ENCODE assay signal across 8 mouse cellular contexts in genomic region chr14:31661671-31662554, GRCm38 (mm10). TPM values are rescaled to one million over a fixed set of nuclear protein-coding genes. Genes with fewer than 3 reads are reported as not detected.
A peak's percentile ranks its signal among the peaks of the same experiment; 100 is the strongest.
DNase-seq lines count a peak whose midpoint lies in the region; ATAC-seq and TF ChIP-seq lines count a peak whose summit lies in the region.

No protein-coding gene starts in this region.

- no peaks in the 10 kb centered on the region for H3K9me3 ChIP-seq in ES-Bruce4 (replicated peaks; ENCODE audit: control insufficient read depth, insufficient read depth, low read length, poor library complexity, severe bottlenecking)
- H3K9me3 ChIP-seq in liver, postnatal 0 days (ENCODE audit: low read length): no peaks in the 10 kb centered on the region
- H3K9me3 ChIP-seq in neural tube, embryonic 14.5 days (ENCODE audit: control insufficient read depth, low read length): no peaks in the 10 kb centered on the region

- peak overlapping the region; percentile 77 for H3K4me2 ChIP-seq in liver, postnatal 0 days (ENCODE audit: low read depth, low read length)
- H3K4me2 ChIP-seq in neural tube, embryonic 14.5 days (ENCODE audit: low read depth, low read length): peak overlapping the region; percentile 50

- H3K27ac ChIP-seq in ES-Bruce4 (ENCODE audit: insufficient read depth, low read length): no peak overlapping the region
- H3K27ac ChIP-seq in liver, postnatal 0 days (ENCODE audit: low read depth): peak overlapping the region; percentile 76
- peak overlapping the region; percentile 97 for H3K27ac ChIP-seq in neural tube, embryonic 14.5 days (ENCODE audit: low read depth, low read length)

- H3K9ac ChIP-seq in ES-Bruce4 (ENCODE audit: low read depth, poor library complexity, severe bottlenecking): peak overlapping the region; percentile 52
- peak overlapping the region; percentile 57 for H3K9ac ChIP-seq in liver, postnatal 0 days (replicated peaks)
- H3K9ac ChIP-seq in neural tube, embryonic 14.5 days (replicated peaks; ENCODE audit: low read depth, low read length): peak overlapping the region; percentile 52

- no peak for TF ChIP-seq POLR2A in ES-Bruce4 (IDR thresholded peaks at IDR 0.05; ENCODE audit: insufficient read depth, low read length)

- no peaks in the 10 kb centered on the region for H3K36me3 ChIP-seq in ES-Bruce4 (ENCODE audit: control insufficient read depth, insufficient read depth, low read length, poor library complexity, severe bottlenecking)
- H3K36me3 ChIP-seq in liver, postnatal 0 days (replicated peaks; ENCODE audit: insufficient read depth, low read length): peaks cover 5% of the 10 kb centered on the region
- H3K36me3 ChIP-seq in neural tube, embryonic 14.5 days (ENCODE audit: control insufficient read depth, insufficient read depth, low read length): no peaks in the 10 kb centered on the region

- peak; percentile 83 for ATAC-seq in liver, postnatal 0 days
- peak; percentile 93 for ATAC-seq in neural tube, embryonic 14.5 days (ENCODE audit: low read depth)

- peak overlapping the region; percentile 49 for H3K4me3 ChIP-seq in ES-Bruce4 (ENCODE audit: low read depth, low read length)
- peak overlapping the region; percentile 43 for H3K4me3 ChIP-seq in liver, postnatal 0 days (ENCODE audit: low read depth, low read length)
- peak overlapping the region; percentile 15 for H3K4me3 ChIP-seq in neural tube, embryonic 14.5 days (ENCODE audit: low read depth, low read length)

- TF ChIP-seq EP300 in ES-Bruce4 (IDR thresholded peaks at IDR 0.05; ENCODE audit: insufficient read depth, low read depth, low read length): no peak
- TF ChIP-seq EP300 in liver, postnatal 0 days (IDR thresholded peaks at IDR 0.05; ENCODE audit: low read depth): no peak

- DNase-seq in cerebellum, adult 8-10 months: peak; percentile 81
- peak; percentile 93 for DNase-seq in forelimb bud, embryonic 11.5 days (ENCODE audit: low read depth, low spot score)
- DNase-seq in heart, postnatal 4 days: peak; percentile 84
- DNase-seq in layer of hippocampus, adult 18-20 months (ENCODE audit: low spot score in 2 of 2): peak; percentile 92 to 96
- DNase-seq in liver, postnatal 0 days: peak; percentile 70
- DNase-seq in testis, postnatal 10 days (ENCODE audit: low spot score): peak; percentile 78

- no peaks in the 10 kb centered on the region for H3K4me1 ChIP-seq in ES-Bruce4 (ENCODE audit: control insufficient read depth, insufficient read depth, low read length)
- H3K4me1 ChIP-seq in liver, postnatal 0 days (ENCODE audit: insufficient read depth): peaks cover 49% of the 10 kb centered on the region
- peaks cover 37% of the 10 kb centered on the region for H3K4me1 ChIP-seq in neural tube, embryonic 14.5 days (ENCODE audit: control insufficient read depth, insufficient read depth, low read length)

- no peaks in the 10 kb centered on the region for H3K27me3 ChIP-seq in ES-Bruce4 (ENCODE audit: control insufficient read depth, insufficient read depth, low read length, poor library complexity, severe bottlenecking)
- no peaks in the 10 kb centered on the region for H3K27me3 ChIP-seq in liver, postnatal 0 days (ENCODE audit: insufficient read depth, low read length)
- H3K27me3 ChIP-seq in neural tube, embryonic 14.5 days (ENCODE audit: control insufficient read depth, insufficient read depth, low read length): no peaks in the 10 kb centered on the region

- no peak for TF ChIP-seq CTCF in ES-Bruce4 (IDR thresholded peaks at IDR 0.05; ENCODE audit: low read depth, low read length)
- TF ChIP-seq CTCF in liver, postnatal 0 days (IDR thresholded peaks at IDR 0.05; ENCODE audit: low read depth): peak; percentile 32

- WGBS in liver, postnatal 0 days (ENCODE audit: insufficient replicate concordance): 12% methylated on average over 44 of the region's 44 CpGs
- under 1% methylated on average over 44 of the region's 44 CpGs for WGBS in neural tube, embryonic 14.5 days

RNA-seq across cellular contexts. Expression of gene Hacl1, which starts 20.8 kb away (rescaled TPM):
- 20.9 and 26.0 TPM in 2 replicates for polyA plus RNA-seq in ES-Bruce4 (2011; ENCODE audit: insufficient read depth, insufficient read length, low read depth, missing spikeins)
- total RNA-seq in heart, postnatal 4 days (2021): 10 to 100 TPM; 10.9 to 14.0 TPM
- 1 to 10 TPM; 5.8 to 9.2 TPM for total RNA-seq in layer of hippocampus, adult 18-20 months (2021)
- 310 and 342 TPM in 2 replicates for polyA plus RNA-seq in liver, postnatal 0 days (2015; fragmentation: Nextera tagmentation; extraction: Ambion mirVana)
- 10.0 and 13.5 TPM in 2 replicates for polyA plus RNA-seq in neural tube, embryonic 14.5 days (2014; fragmentation: Nextera tagmentation; extraction: Ambion mirVana)

RNA-seq across cellular contexts. Expression of gene Btd, which starts 21.1 kb away (rescaled TPM):
- polyA plus RNA-seq in ES-Bruce4 (2011; ENCODE audit: insufficient read depth, insufficient read length, low read depth, missing spikeins): 6.8 and 7.0 TPM in 2 replicates
- total RNA-seq in heart, postnatal 4 days (2021): 10 to 100 TPM; 13.0 to 14.7 TPM
- 10 to 100 TPM; 10.3 TPM for total RNA-seq in layer of hippocampus, adult 18-20 months (2021)
- polyA plus RNA-seq in liver, postnatal 0 days (2015; fragmentation: Nextera tagmentation; extraction: Ambion mirVana): 40.3 and 44.1 TPM in 2 replicates
- polyA plus RNA-seq in neural tube, embryonic 14.5 days (2014; fragmentation: Nextera tagmentation; extraction: Ambion mirVana): 14.4 and 17.7 TPM in 2 replicates

RNA-seq across cellular contexts. Expression of gene Gm49387, which starts 21.2 kb away (rescaled TPM):
- polyA plus RNA-seq in ES-Bruce4 (2011; ENCODE audit: insufficient read depth, insufficient read length, low read depth, missing spikeins): not detected in 2 replicates
- 1 to 10 TPM in 1 of 2 experiments, not detected in 1; 2.8 TPM for total RNA-seq in heart, postnatal 4 days (2021)
- not detected for total RNA-seq in layer of hippocampus, adult 18-20 months (2021)
- polyA plus RNA-seq in liver, postnatal 0 days (2015; fragmentation: Nextera tagmentation; extraction: Ambion mirVana): 0.89 and 3.9 TPM in 2 replicates
- not detected in 2 replicates for polyA plus RNA-seq in neural tube, embryonic 14.5 days (2014; fragmentation: Nextera tagmentation; extraction: Ambion mirVana)

Comparison
In these comparisons a context has a peak if more than half of its experiments do, and no peak if none do; other contexts are left out.
1. RNA of gene Hacl1, which starts 20.8 kb away (polyA plus RNA-seq): 310 to 342 TPM in liver, postnatal 0 days; 20.9 to 26.0 TPM in ES-Bruce4 and 10.0 to 13.5 TPM in neural tube, embryonic 14.5 days; every median in the first group is over 10 times any median in the second.
2. Peak in every context shown above with its lines, with median percentiles within 50 percentile points of each other: H3K4me3 ChIP-seq, H3K9ac ChIP-seq and DNase-seq.